Mouse (Mus musculus) adrenal gland, postnatal 10 days (tissue): ENCODE results near the gene Trim42. TPM values are rescaled to one million over a fixed set of nuclear protein-coding genes. Genes with fewer than 3 reads are reported as not detected.

Experiments used
- DNase-seq: peaks from one replicate; pipeline ENCODE4 v3.0.0; 2021; ENCODE audit warnings: mixed read lengths
- long read RNA-seq, 2 experiments: library from polyadenylated mRNA; stranded (forward); transcript quantifications; one replicate each; pipeline ENCODE4 v2.0.0; 2021
- total RNA-seq, 2 experiments: library from RNA; stranded (reverse); gene quantifications; 2 replicates each; pipeline ENCODE4 v1.2.3; 2021

Gene Trim42
- not detected for total RNA-seq
- long read RNA-seq, experiment 1, result 0 reads
- long read RNA-seq, experiment 2, result 0 reads

GRCm38 (mm10) chr9:97369591-97369990 lies at the start of gene Trim42:
TSS of gene Trim42 (minus strand) at chr9:97369958.
- no peak for DNase-seq

DNA sequence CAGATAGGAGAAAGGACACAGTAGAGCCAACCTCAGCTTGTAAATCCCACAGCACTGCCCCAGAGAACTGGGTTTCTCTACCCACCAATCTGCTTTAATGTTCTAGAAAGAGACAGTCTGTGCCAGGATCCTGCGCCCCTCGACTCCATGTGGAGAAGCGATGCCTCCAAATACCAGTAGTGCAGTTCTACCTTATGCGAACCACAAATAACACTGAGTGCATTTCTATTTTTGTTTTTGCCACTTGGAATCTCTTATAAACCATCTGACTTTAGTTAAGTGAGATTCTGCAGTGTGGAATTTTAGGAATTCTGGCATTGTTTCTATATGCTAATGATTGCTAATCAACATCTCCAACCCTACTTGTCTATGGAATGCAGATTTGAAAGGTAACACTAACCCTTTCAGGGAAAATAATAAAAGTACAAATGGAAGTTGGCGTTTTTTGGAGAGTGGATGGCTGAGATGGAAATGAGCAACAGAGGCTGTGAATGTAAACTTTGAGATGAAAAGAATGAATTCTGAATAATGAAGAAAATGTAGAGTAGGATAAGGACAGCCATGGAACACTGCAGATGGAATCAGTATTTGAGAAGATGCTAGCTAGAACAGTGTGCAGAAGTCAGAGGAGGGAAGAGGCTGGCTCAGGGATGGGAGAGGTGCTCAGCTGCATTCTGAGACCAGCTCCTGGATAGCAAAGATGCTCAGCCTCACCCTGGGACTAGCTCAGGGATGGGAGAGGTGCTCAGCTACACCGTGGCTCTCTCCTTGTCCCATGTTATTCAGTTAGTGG lies 45.3 kb upstream of the Trim42 start:
- no peak for DNase-seq

DNA sequence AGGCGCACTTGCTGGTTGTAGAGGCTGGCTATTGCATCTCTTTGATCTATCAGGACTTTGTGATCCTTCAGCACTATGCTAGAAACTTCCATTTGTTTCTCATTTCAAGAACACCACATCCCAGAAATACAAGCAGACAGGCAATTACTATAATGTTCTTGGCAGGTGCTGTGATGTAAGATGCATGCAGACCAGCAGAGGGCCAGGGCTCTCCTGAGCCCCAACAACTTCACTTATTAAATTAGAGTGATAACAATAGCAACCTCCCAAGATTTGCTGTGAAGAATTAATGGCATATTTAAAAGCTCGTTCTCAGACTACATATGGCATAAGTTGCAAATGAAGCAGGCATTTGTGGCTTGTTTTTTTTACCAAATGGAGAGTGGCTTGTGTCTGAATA lies 38.4 kb upstream of the Trim42 start:
- no peak for DNase-seq

DNA sequence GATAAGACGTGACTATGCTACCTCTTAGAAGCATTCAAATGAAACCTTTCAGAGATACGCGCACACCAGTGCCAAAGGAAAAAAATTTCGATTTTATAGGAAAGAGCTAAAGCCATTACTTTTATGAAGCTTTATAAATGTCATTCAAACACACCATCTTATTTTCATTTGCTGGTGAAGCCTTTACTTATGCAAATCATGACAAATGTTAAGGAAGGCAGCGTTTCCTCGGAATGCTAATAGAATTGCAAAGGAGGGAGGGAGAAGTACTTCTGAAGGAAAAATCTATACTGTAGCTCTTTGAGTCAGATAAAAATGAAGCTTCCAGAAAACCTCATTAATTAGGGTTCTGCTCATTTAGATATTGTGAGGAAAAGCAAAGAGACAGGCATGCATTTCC lies 13.3 kb downstream of the Trim42 start:
- DNase-seq, result no peak

GRCm38 (mm10) chr9:97344767-97345297 lies 24.9 kb downstream of the Trim42 start:
- no peak for DNase-seq

- DNase-seq, result no peak
Measured at GRCm38 (mm10) chr9:97341772-97342171, 28.0 kb downstream of the Trim42 start.

- peak; percentile 22 for DNase-seq
Measured at GRCm38 (mm10) chr9:97322846-97323245, 46.9 kb downstream of the Trim42 start.

DNA sequence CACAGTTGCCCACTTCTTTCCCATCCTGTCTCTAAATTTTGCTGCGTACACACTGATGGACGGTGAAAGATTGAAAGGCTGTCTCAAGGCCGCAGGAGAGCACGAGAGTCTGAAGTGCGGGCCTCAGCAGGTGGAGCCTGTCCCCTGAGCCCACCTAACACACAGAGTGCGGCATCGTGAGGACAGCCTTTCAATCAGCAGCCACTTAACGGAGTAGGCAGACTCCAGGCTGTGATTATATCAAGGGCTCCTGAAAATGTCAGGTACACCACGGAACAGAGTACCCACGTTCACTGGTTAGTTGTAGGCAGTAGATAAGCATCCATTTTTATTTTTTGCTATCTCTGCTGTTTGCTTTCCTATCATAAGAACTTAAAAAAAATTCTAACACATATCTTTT lies 47.6 kb downstream of the Trim42 start:
- DNase-seq, result no peak

GRCm38 (mm10) chr9:97315421-97316055 lies 54.2 kb downstream of the Trim42 start:
- DNase-seq, result peak; percentile 47

GRCm38 (mm10) chr9:97311614-97312013 lies 58.1 kb downstream of the Trim42 start:
- no peak for DNase-seq

DNA sequence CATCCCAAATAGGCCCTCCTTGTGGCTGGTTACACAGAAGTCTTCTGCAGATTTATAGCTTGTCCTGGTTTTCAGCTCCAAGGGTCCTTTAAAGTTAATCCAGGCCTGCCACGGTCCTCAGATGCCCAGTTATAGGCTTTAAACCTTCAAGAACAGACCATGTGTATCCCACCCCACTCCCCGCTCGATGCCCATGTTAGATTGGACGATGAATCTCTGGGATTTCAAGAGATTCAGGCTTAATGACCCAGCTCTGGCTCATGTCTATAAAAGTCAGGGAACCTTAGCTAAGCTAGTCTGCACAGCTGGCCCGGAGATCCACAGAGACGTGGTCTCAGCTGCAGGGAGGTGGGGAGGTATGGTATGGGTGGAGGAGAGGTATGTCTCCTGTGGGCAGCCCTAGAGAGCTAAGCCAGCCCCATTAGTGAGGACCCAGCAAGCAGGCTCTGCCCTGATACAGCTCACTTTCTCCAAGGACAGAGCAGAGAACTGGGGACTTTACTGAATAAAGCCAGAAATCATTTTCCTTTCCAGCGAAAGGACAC lies 60.2 kb downstream of the Trim42 start:
- DNase-seq, result no peak

DNA sequence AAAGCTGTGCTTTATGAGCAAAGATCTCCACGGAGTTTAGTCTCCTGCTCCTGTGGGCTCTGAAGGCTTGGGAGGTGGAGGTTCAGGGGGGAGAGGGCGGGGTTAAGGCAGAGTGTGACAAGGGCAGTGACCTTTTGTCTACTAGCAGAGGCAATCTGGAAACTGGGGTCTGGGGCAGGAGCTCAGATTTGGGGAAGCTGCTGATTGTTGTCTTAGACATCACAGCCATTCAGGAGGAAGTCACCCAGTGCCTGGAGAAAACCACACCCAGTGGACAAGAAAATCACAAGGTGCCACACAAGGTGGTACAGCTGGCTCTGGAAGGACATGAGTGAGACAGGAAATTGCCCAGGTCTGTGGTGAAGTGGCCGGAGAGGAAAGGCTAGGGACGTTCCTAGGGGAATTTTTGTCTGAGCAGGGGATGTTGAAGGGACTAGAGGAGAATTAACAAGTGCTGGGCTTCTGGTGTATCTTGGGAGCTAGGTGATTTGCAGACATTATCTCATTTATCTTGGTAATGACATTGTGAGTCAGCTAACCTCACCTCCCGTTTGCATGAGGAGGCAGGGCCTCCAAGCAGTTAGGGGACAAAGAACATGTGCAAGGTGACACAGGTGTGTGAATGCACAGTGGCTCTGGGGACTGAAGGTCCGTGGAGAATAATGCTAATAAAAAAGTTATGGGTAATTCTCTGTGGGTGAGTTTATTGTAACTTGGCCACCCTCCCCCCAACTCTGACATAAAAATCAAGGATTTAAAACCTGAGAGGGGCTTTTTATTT lies 61.9 kb downstream of the Trim42 start:
- DNase-seq, result no peak
